Mouse (Mus musculus): ENCODE measurements around the gene Adam6a.
"Not testable (repeated sequence)": the region's sequence is repeated elsewhere in the genome, so short reads cannot be mapped to it uniquely, and the experiment has no call there.

Gene Adam6a

GRCm38 (mm10) chr12:113543608-113544007, at the start of gene Adam6a:
Adam6a (plus strand) TSS chr12:113543908.
- in situ Hi-C loops (cut with MboI; ENCODE audit: low pct_unique_long_range_greater_than_20kb in 1 of 2, low sequenced_read_pairs in 2 of 2, unreplicated experiment in 1 of 2) = not testable (repeated sequence)

GRCm38 (mm10) chr12:113525901-113526300, 17.8 kb upstream of the Adam6a start:
- in situ Hi-C loops (cut with MboI; ENCODE audit: low pct_unique_long_range_greater_than_20kb in 1 of 2, low sequenced_read_pairs in 2 of 2, unreplicated experiment in 1 of 2) = no loop called here

- in situ Hi-C loops (cut with MboI; ENCODE audit: low pct_unique_long_range_greater_than_20kb in 1 of 2, low sequenced_read_pairs in 2 of 2, unreplicated experiment in 1 of 2) = loop anchor here in 1 of 2 experiments (25.0 kb wide), 1 partner anchor 366 kb away; no protein-coding TSS in a partner anchor
Measured at GRCm38 (mm10) chr12:113578241-113578640, 34.5 kb downstream of the Adam6a start.

GRCm38 (mm10) chr12:113588001-113588400, 44.3 kb downstream of the Adam6a start:
- in situ Hi-C loops (cut with MboI; ENCODE audit: low pct_unique_long_range_greater_than_20kb in 1 of 2, low sequenced_read_pairs in 2 of 2, unreplicated experiment in 1 of 2) = loop anchor here in 1 of 2 experiments (25.0 kb wide), 1 partner anchor 376 kb away; no protein-coding TSS in a partner anchor
